Mouse (Mus musculus) small intestine, adult 2 months (tissue): ENCODE measurements around the gene Zfp708.

Source experiments
- CTCF ChIP-seq: fragments of 200-500 bp; IDR thresholded peaks from 2 replicates; pipeline ENCODE4 v1.5.1; 2012; ENCODE audit warnings: low read depth, mild to moderate bottlenecking, control low read depth, inconsistent platforms, low read length, moderate library complexity, mixed read lengths; ENCODE audit not compliant: insufficient replicate concordance, insufficient read length; ENCODE audit errors: extremely low read depth
- POLR2A ChIP-seq: fragments of 200-500 bp; IDR thresholded peaks from 2 replicates; pipeline ENCODE4 v1.6.1; 2012; ENCODE audit warnings: low read depth, mild to moderate bottlenecking, control low read depth, inconsistent platforms, low read length, moderate library complexity

DNA sequence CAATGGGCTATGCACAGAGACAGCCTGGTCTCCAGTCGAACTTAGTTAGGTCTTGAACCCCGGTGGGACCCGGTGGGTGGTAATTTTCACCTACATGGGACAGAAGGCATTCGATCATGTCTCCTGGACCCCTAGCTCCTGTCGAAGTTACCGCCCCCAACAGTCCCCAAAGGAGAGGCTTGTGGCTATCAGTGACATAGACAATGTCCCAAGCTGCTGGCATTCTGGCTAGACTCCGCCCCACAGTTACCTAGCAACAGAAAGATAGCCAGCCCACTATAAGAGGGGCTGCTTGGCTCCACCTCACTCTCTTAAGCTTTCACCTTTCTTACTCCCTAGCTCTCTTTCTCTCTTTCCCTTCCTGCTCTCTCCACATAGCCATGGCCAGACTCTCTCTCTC, 35.3 kb downstream of the Zfp708 start:
- TF ChIP-seq CTCF (no peak), POLR2A (no peak)
